Mouse (Mus musculus) kidney, embryonic 16.5 days (tissue): ENCODE results near the gene Hyal2. TPM values are rescaled to one million over a fixed set of nuclear protein-coding genes. Genes with fewer than 3 reads are reported as not detected.
A peak's percentile ranks its signal among the peaks of the same experiment; 100 is the strongest.

Experiments used
- ATAC-seq: fragments of 200-750 bp; cut with Nextera tagmentation; 2 replicates; pipeline ENCODE4 v1.8.0; 2017; ENCODE audit warnings: moderate TSS enrichment; ENCODE audit not compliant: low FRiP score, low TSS enrichment
- H3K27ac ChIP-seq: fragments of 300-500 bp; sonication (generic); 2 replicates; pipeline ENCODE4 v1.5.1; 2014; ENCODE audit warnings: low read length
- H3K27me3 ChIP-seq: fragments of 300-500 bp; sonication (generic); 2 replicates; pipeline ENCODE4 v1.6.1; 2014; ENCODE audit warnings: low read length, control low read depth, mixed read lengths; ENCODE audit not compliant: insufficient read depth
- H3K36me3 ChIP-seq: fragments of 300-500 bp; sonication (generic); 2 replicates; pipeline ENCODE4 v1.6.1; 2014; ENCODE audit warnings: low read length, control low read depth, mixed read lengths; ENCODE audit not compliant: insufficient read depth
- H3K4me1 ChIP-seq: fragments of 300-500 bp; sonication (generic); 2 replicates; pipeline ENCODE4 v1.6.1; 2014; ENCODE audit warnings: low read length, control low read depth, mixed read lengths; ENCODE audit not compliant: insufficient read depth
- H3K4me2 ChIP-seq: fragments of 300-500 bp; sonication (generic); replicated peaks from 2 replicates; pipeline ENCODE4 v1.6.1; 2014; ENCODE audit warnings: low read depth, low read length
- H3K4me3 ChIP-seq: fragments of 300-500 bp; sonication (generic); 2 replicates; pipeline ENCODE4 v1.5.1; 2014; ENCODE audit warnings: mild to moderate bottlenecking, low read length
- H3K9ac ChIP-seq: fragments of 300-500 bp; sonication (generic); replicated peaks from 2 replicates; pipeline ENCODE4 v1.6.1; 2014; ENCODE audit warnings: low read length
- H3K9me3 ChIP-seq: fragments of 300-500 bp; sonication (generic); 2 replicates; pipeline ENCODE4 v1.6.1; 2016; ENCODE audit warnings: low read length, control low read depth
- WGBS: fragments of 180-500 bp; shearing (Covaris S2); extraction: QIAGEN DNeasy Blood & Tissue Kit; methylation state at CpG from one replicate; pipeline ENCODE4 v1.1.7; 2014; 5-methylcytosine and 5-hydroxymethylcytosine counted together
- polyA plus RNA-seq: library from polyadenylated mRNA; unstranded; fragments of >200 nt; fragmentation: Nextera tagmentation; extraction: Ambion mirVana; gene quantifications from 2 replicates; pipeline ENCODE4 v1.2.1, GENCODE M21; 2015

The Hyal2 gene
- polyA plus RNA-seq, 1 experiment from 2014 or later, result 132 TPM

GRCm38 (mm10) chr9:107586974-107587832 is 19.5 kb downstream of the Hyal2 start, which contains the start of gene Ifrd2:
Ifrd2 (plus strand) TSS chr9:107587642.
- Histone ChIP-seq H3K27me3 (no peaks in the 10 kb centered on the region), H3K4me1 (peaks cover 13% of the 10 kb centered on the region), H3K9ac (peak within 1 kb of the TSS; percentile 76), H3K36me3 (peaks cover 38% of the 10 kb centered on the region), H3K4me3 (peak within 1 kb of the TSS; percentile 80), H3K9me3 (no peaks in the 10 kb centered on the region), H3K27ac (peak within 1 kb of the TSS; percentile 62; the same call in 1 of the 2 replicates), H3K4me2 (peak within 1 kb of the TSS; percentile 95)
- 12% methylated on average over 46 of the region's 46 CpGs for WGBS
- peak; percentile 98 for ATAC-seq

- Histone ChIP-seq H3K36me3 (peaks cover 41% of the 10 kb centered on the region), H3K27me3 (no peaks in the 10 kb centered on the region), H3K9me3 (no peaks in the 10 kb centered on the region), H3K4me2 (peak overlapping the region; percentile 95), H3K9ac (peak overlapping the region; percentile 76), H3K27ac (peak overlapping the region; percentile 62; the same call in 1 of the 2 replicates), H3K4me1 (peaks cover 13% of the 10 kb centered on the region), H3K4me3 (peak overlapping the region; percentile 80)
- ATAC-seq, result peak; percentile 46
- 1% methylated on average over 33 of the region's 33 CpGs for WGBS
Observed at GRCm38 (mm10) chr9:107587833-107588639, 20.3 kb downstream of the Hyal2 start.

- Histone ChIP-seq H3K9me3 (no peaks in the 10 kb centered on the region), H3K27me3 (no peaks in the 10 kb centered on the region), H3K27ac (no peak overlapping the region), H3K9ac (no peak overlapping the region), H3K4me1 (peaks cover 13% of the 10 kb centered on the region), H3K36me3 (peaks cover 49% of the 10 kb centered on the region), H3K4me3 (no peak overlapping the region), H3K4me2 (no peak overlapping the region)
- no peak for ATAC-seq
- WGBS, result 86% methylated on average over 25 of the region's 25 CpGs
Observed at GRCm38 (mm10) chr9:107590058-107590772, 22.5 kb downstream of the Hyal2 start.

GRCm38 (mm10) chr9:107590773-107591060 is 23.0 kb downstream of the Hyal2 start:
- Histone ChIP-seq H3K27ac (no peak overlapping the region), H3K9ac (no peak overlapping the region), H3K9me3 (no peaks in the 10 kb centered on the region), H3K4me3 (no peak overlapping the region), H3K4me2 (no peak overlapping the region), H3K4me1 (peaks cover 13% of the 10 kb centered on the region), H3K36me3 (peaks cover 47% of the 10 kb centered on the region), H3K27me3 (no peaks in the 10 kb centered on the region)
- 96% methylated on average over 6 of the region's 6 CpGs for WGBS
- no peak for ATAC-seq

GRCm38 (mm10) chr9:107593101-107593976 is 25.6 kb downstream of the Hyal2 start:
- H3K9me3 ChIP-seq, result no peaks in the 10 kb centered on the region
- 88% methylated on average over 11 of the region's 11 CpGs for WGBS
- H3K9ac ChIP-seq, result no peak overlapping the region
- H3K27ac ChIP-seq, result no peak overlapping the region
- no peak overlapping the region for H3K4me2 ChIP-seq
- H3K36me3 ChIP-seq, result peaks cover 47% of the 10 kb centered on the region
- H3K27me3 ChIP-seq, result no peaks in the 10 kb centered on the region
- H3K4me1 ChIP-seq, result peaks cover 9% of the 10 kb centered on the region
- no peak overlapping the region for H3K4me3 ChIP-seq
- no peak for ATAC-seq

- peaks cover 46% of the 10 kb centered on the region for H3K36me3 ChIP-seq
- H3K4me2 ChIP-seq, result no peak overlapping the region
- H3K4me3 ChIP-seq, result no peak overlapping the region
- peaks cover 2% of the 10 kb centered on the region; the same call in 1 of the 2 replicates for H3K4me1 ChIP-seq
- H3K27me3 ChIP-seq, result no peaks in the 10 kb centered on the region
- no peak overlapping the region for H3K9ac ChIP-seq
- no peak for ATAC-seq
- WGBS, result 73% methylated on average over 8 of the region's 8 CpGs
- no peak overlapping the region for H3K27ac ChIP-seq
- H3K9me3 ChIP-seq, result no peaks in the 10 kb centered on the region
Observed at GRCm38 (mm10) chr9:107594281-107595062, 26.7 kb downstream of the Hyal2 start.

GRCm38 (mm10) chr9:107596619-107597569 is 29.1 kb downstream of the Hyal2 start:
- ATAC-seq, result no peak
- Histone ChIP-seq H3K4me1 (peaks cover 4% of the 10 kb centered on the region), H3K27me3 (no peaks in the 10 kb centered on the region), H3K4me2 (no peak overlapping the region), H3K36me3 (peaks cover 26% of the 10 kb centered on the region), H3K9ac (no peak overlapping the region; the same call in 1 of the 2 replicates), H3K4me3 (no peak overlapping the region), H3K9me3 (no peaks in the 10 kb centered on the region), H3K27ac (no peak overlapping the region)
- 83% methylated on average over 11 of the region's 11 CpGs for WGBS

- WGBS, result 68% methylated on average over 5 of the region's 5 CpGs
- no peaks in the 10 kb centered on the region for H3K9me3 ChIP-seq
Observed at GRCm38 (mm10) chr9:107598385-107598784, 30.6 kb downstream of the Hyal2 start.

More at GRCm38 (mm10) chr9:107598385-107598784, 30.6 kb downstream of the Hyal2 start:
- ATAC-seq, result no peak
- Histone ChIP-seq H3K9ac (no peak overlapping the region), H3K4me3 (no peak overlapping the region), H3K27ac (no peak overlapping the region), H3K36me3 (peaks cover 13% of the 10 kb centered on the region), H3K4me2 (no peak overlapping the region), H3K4me1 (peaks cover 18% of the 10 kb centered on the region), H3K27me3 (no peaks in the 10 kb centered on the region)
